Mouse (Mus musculus): Measurements from ENCODE around the gene Ablim2. TPM values are rescaled to one million over a fixed set of nuclear protein-coding genes. Genes with fewer than 3 reads are reported as not detected.

Gene Ablim2
- polyA plus RNA-seq, 1 experiment = 3.4 TPM

- H3K4me3 ChIP-seq (ENCODE audit: insufficient read depth, low read length) = no peak overlapping the region
- H3K27ac ChIP-seq (ENCODE audit: insufficient read depth, low read depth, low read length) = no peak overlapping the region
- TF ChIP-seq CTCF (IDR thresholded peaks at IDR 0.05; ENCODE audit: low read depth, low read length) (no peak), POLR2A (IDR thresholded peaks at IDR 0.05; ENCODE audit: borderline replicate concordance, low read depth, low read length) (no peak)
- H3K4me1 ChIP-seq (ENCODE audit: control insufficient read depth, insufficient read depth, low read length) = no peaks in the 10 kb centered on the region
These were observed 60.2 kb downstream of the Ablim2 start for GRCm38 (mm10) chr5:35817882-35818281.

GRCm38 (mm10) chr5:35822721-35823120 lies 65.0 kb downstream of the Ablim2 start:
- no peak overlapping the region for H3K27ac ChIP-seq (ENCODE audit: insufficient read depth, low read depth, low read length)
- no peak for TF ChIP-seq POLR2A (IDR thresholded peaks at IDR 0.05; ENCODE audit: borderline replicate concordance, low read depth, low read length)
- no peak for TF ChIP-seq CTCF (IDR thresholded peaks at IDR 0.05; ENCODE audit: low read depth, low read length)
- H3K4me3 ChIP-seq (ENCODE audit: insufficient read depth, low read length) = no peak overlapping the region
- no peaks in the 10 kb centered on the region for H3K4me1 ChIP-seq (ENCODE audit: control insufficient read depth, insufficient read depth, low read length)

GRCm38 (mm10) chr5:35826465-35826864 lies 68.8 kb downstream of the Ablim2 start:
- H3K4me3 ChIP-seq (ENCODE audit: insufficient read depth, low read length) = no peak overlapping the region
- TF ChIP-seq CTCF (IDR thresholded peaks at IDR 0.05; ENCODE audit: low read depth, low read length) (no peak), POLR2A (IDR thresholded peaks at IDR 0.05; ENCODE audit: borderline replicate concordance, low read depth, low read length) (no peak)

GRCm38 (mm10) chr5:35827075-35827474 lies 69.4 kb downstream of the Ablim2 start:
- TF ChIP-seq POLR2A (IDR thresholded peaks at IDR 0.05; ENCODE audit: borderline replicate concordance, low read depth, low read length) = no peak
- no peak for TF ChIP-seq CTCF (IDR thresholded peaks at IDR 0.05; ENCODE audit: low read depth, low read length)
- Histone ChIP-seq H3K4me3 (ENCODE audit: insufficient read depth, low read length) (no peak overlapping the region), H3K4me1 (ENCODE audit: control insufficient read depth, insufficient read depth, low read length) (no peaks in the 10 kb centered on the region), H3K27ac (ENCODE audit: insufficient read depth, low read depth, low read length) (no peak overlapping the region)

More at GRCm38 (mm10) chr5:35826465-35826864, 68.8 kb downstream of the Ablim2 start:
- H3K4me1 ChIP-seq (ENCODE audit: control insufficient read depth, insufficient read depth, low read length) = no peaks in the 10 kb centered on the region
- H3K27ac ChIP-seq (ENCODE audit: insufficient read depth, low read depth, low read length) = no peak overlapping the region

GRCm38 (mm10) chr5:35827856-35828255 lies 70.2 kb downstream of the Ablim2 start:
- H3K4me1 ChIP-seq (ENCODE audit: control insufficient read depth, insufficient read depth, low read length) = no peaks in the 10 kb centered on the region
- H3K4me3 ChIP-seq (ENCODE audit: insufficient read depth, low read length) = no peak overlapping the region
- H3K27ac ChIP-seq (ENCODE audit: insufficient read depth, low read depth, low read length) = no peak overlapping the region
- TF ChIP-seq POLR2A (IDR thresholded peaks at IDR 0.05; ENCODE audit: borderline replicate concordance, low read depth, low read length) = no peak
- no peak for TF ChIP-seq CTCF (IDR thresholded peaks at IDR 0.05; ENCODE audit: low read depth, low read length)

- no peak overlapping the region for H3K27ac ChIP-seq (ENCODE audit: insufficient read depth, low read depth, low read length)
- no peaks in the 10 kb centered on the region for H3K4me1 ChIP-seq (ENCODE audit: control insufficient read depth, insufficient read depth, low read length)
- TF ChIP-seq CTCF (IDR thresholded peaks at IDR 0.05; ENCODE audit: low read depth, low read length) = no peak
- no peak for TF ChIP-seq POLR2A (IDR thresholded peaks at IDR 0.05; ENCODE audit: borderline replicate concordance, low read depth, low read length)
- H3K4me3 ChIP-seq (ENCODE audit: insufficient read depth, low read length) = no peak overlapping the region
These were observed 72.4 kb downstream of the Ablim2 start for GRCm38 (mm10) chr5:35830101-35830500.

GRCm38 (mm10) chr5:35833881-35834280 lies 76.2 kb downstream of the Ablim2 start:
- Histone ChIP-seq H3K4me1 (ENCODE audit: control insufficient read depth, insufficient read depth, low read length) (no peaks in the 10 kb centered on the region), H3K27ac (ENCODE audit: insufficient read depth, low read depth, low read length) (no peak overlapping the region), H3K4me3 (ENCODE audit: insufficient read depth, low read length) (no peak overlapping the region)
- TF ChIP-seq CTCF (IDR thresholded peaks at IDR 0.05; ENCODE audit: low read depth, low read length) (no peak), POLR2A (IDR thresholded peaks at IDR 0.05; ENCODE audit: borderline replicate concordance, low read depth, low read length) (no peak)

- Histone ChIP-seq H3K27ac (ENCODE audit: insufficient read depth, low read depth, low read length) (no peak overlapping the region), H3K4me1 (ENCODE audit: control insufficient read depth, insufficient read depth, low read length) (no peaks in the 10 kb centered on the region), H3K4me3 (ENCODE audit: insufficient read depth, low read length) (no peak overlapping the region)
- TF ChIP-seq POLR2A (IDR thresholded peaks at IDR 0.05; ENCODE audit: borderline replicate concordance, low read depth, low read length) = no peak
- TF ChIP-seq CTCF (IDR thresholded peaks at IDR 0.05; ENCODE audit: low read depth, low read length) = no peak
These were observed 79.3 kb downstream of the Ablim2 start for GRCm38 (mm10) chr5:35836992-35837391.

- TF ChIP-seq CTCF (IDR thresholded peaks at IDR 0.05; ENCODE audit: low read depth, low read length) (no peak), POLR2A (IDR thresholded peaks at IDR 0.05; ENCODE audit: borderline replicate concordance, low read depth, low read length) (no peak)
- Histone ChIP-seq H3K4me3 (ENCODE audit: insufficient read depth, low read length) (no peak overlapping the region), H3K4me1 (ENCODE audit: control insufficient read depth, insufficient read depth, low read length) (no peaks in the 10 kb centered on the region), H3K27ac (ENCODE audit: insufficient read depth, low read depth, low read length) (no peak overlapping the region)
These were observed 81.6 kb downstream of the Ablim2 start for GRCm38 (mm10) chr5:35839262-35839661.

GRCm38 (mm10) chr5:35851485-35851884 lies 93.8 kb downstream of the Ablim2 start:
- Histone ChIP-seq H3K27ac (ENCODE audit: insufficient read depth, low read depth, low read length) (no peak overlapping the region), H3K4me1 (ENCODE audit: control insufficient read depth, insufficient read depth, low read length) (no peaks in the 10 kb centered on the region), H3K4me3 (ENCODE audit: insufficient read depth, low read length) (no peak overlapping the region)
- TF ChIP-seq CTCF (IDR thresholded peaks at IDR 0.05; ENCODE audit: low read depth, low read length) (no peak), POLR2A (IDR thresholded peaks at IDR 0.05; ENCODE audit: borderline replicate concordance, low read depth, low read length) (no peak)

- Histone ChIP-seq H3K4me3 (ENCODE audit: insufficient read depth, low read length) (no peak overlapping the region), H3K4me1 (ENCODE audit: control insufficient read depth, insufficient read depth, low read length) (no peaks in the 10 kb centered on the region), H3K27ac (ENCODE audit: insufficient read depth, low read depth, low read length) (no peak overlapping the region)
- no peak for TF ChIP-seq CTCF (IDR thresholded peaks at IDR 0.05; ENCODE audit: low read depth, low read length)
- no peak for TF ChIP-seq POLR2A (IDR thresholded peaks at IDR 0.05; ENCODE audit: borderline replicate concordance, low read depth, low read length)
These were observed 95.8 kb downstream of the Ablim2 start for GRCm38 (mm10) chr5:35853463-35853862.
